Mouse (Mus musculus): ENCODE measurements at regions not wholly inside any gene's neighbourhood (a gene's known extent, or its start where the extent isn't known, plus 50 kb on each side); places are given as distances from the start of the nearest gene placed in this dataset.

- no peaks in the 10 kb centered on the region for H3K9me3 ChIP-seq (replicated peaks; ENCODE audit: insufficient read depth, low read length)
These were observed 655.4 kb upstream of the Nrsn1 start for GRCm38 (mm10) chr13:25925685-25926084.

GRCm38 (mm10) chr13:25899871-25900270 is 629.6 kb upstream of the Nrsn1 start:
- no peak overlapping the region for H3K4me3 ChIP-seq (ENCODE audit: control insufficient read depth in 1 of 2, insufficient read depth in 1 of 2, low read depth in 2 of 2, low read length in 2 of 2)
- H3K4me1 ChIP-seq (ENCODE audit: control insufficient read depth in 1 of 2, insufficient read depth in 2 of 2, low read length in 2 of 2) = no peaks in the 10 kb centered on the region
- TF ChIP-seq ZNF384 (IDR thresholded peaks at IDR 0.05; ENCODE audit: low read depth, low read length) (no peak), NELFE (IDR thresholded peaks at IDR 0.05; ENCODE audit: low read depth, low read length) (no peak), SMC3 (IDR thresholded peaks at IDR 0.05; ENCODE audit: low read depth, low read length) (no peak), BHLHE40 (IDR thresholded peaks at IDR 0.05; ENCODE audit: borderline replicate concordance, low read depth, low read length) (no peak), MYB (IDR thresholded peaks at IDR 0.05; ENCODE audit: low read depth, low read length) (no peak), TBP (IDR thresholded peaks at IDR 0.05; ENCODE audit: low read depth, low read length) (no peak), CHD1 (IDR thresholded peaks at IDR 0.05; ENCODE audit: low read depth, low read length) (no peak), HCFC1 (IDR thresholded peaks at IDR 0.05; ENCODE audit: low read depth, low read length) (no peak), ZC3H11A (IDR thresholded peaks at IDR 0.05; ENCODE audit: low read depth, low read length) (no peak), E2F4 (IDR thresholded peaks at IDR 0.05; ENCODE audit: borderline replicate concordance, low read depth, low read length) (no peak)
- no peaks in the 10 kb centered on the region for H3K79me2 ChIP-seq (ENCODE audit: control insufficient read depth, insufficient read depth, low read length, poor library complexity)
- no peak overlapping the region for H3K9ac ChIP-seq (ENCODE audit: control insufficient read depth, low read depth, low read length, poor library complexity, severe bottlenecking)
- no peaks in the 10 kb centered on the region for H3K9me3 ChIP-seq (replicated peaks; ENCODE audit: insufficient read depth, low read length)
- no peaks in the 10 kb centered on the region for H3K27me3 ChIP-seq (ENCODE audit: control insufficient read depth in 1 of 2, insufficient read depth in 2 of 2, low read length in 2 of 2)
- no peak overlapping the region for H3K27ac ChIP-seq (ENCODE audit: control insufficient read depth, low read depth, low read length)
- DNase-seq (ENCODE audit: low read depth, low spot score) = no peak
- no peaks in the 10 kb centered on the region for H3K36me3 ChIP-seq (ENCODE audit: control insufficient read depth in 1 of 2, insufficient read depth in 2 of 2, low read length in 2 of 2)

More at GRCm38 (mm10) chr13:25925685-25926084, 655.4 kb upstream of the Nrsn1 start:
- no peak for DNase-seq (ENCODE audit: low read depth, low spot score)
- no peak for TF ChIP-seq CTCF (IDR thresholded peaks at IDR 0.05 in 2 of 3, conservative IDR thresholded peaks at IDR 0.05 in 1 of 3; ENCODE audit: control insufficient read depth in 1 of 3, insufficient read depth in 1 of 3, low read depth in 2 of 3, low read length in 3 of 3, poor library complexity in 1 of 3, severe bottlenecking in 1 of 3)
- TF ChIP-seq ELF1 (IDR thresholded peaks at IDR 0.05; ENCODE audit: low read depth, low read length) = no peak
- TF ChIP-seq BHLHE40 (IDR thresholded peaks at IDR 0.05; ENCODE audit: borderline replicate concordance, low read depth, low read length) = no peak
- no peak for TF ChIP-seq UBTF (IDR thresholded peaks at IDR 0.05; ENCODE audit: borderline replicate concordance, insufficient read depth, low read depth, low read length)
- no peak for TF ChIP-seq MYC (IDR thresholded peaks at IDR 0.05; ENCODE audit: low read depth, low read length)
- no peak for TF ChIP-seq TBP (IDR thresholded peaks at IDR 0.05; ENCODE audit: low read depth, low read length)
- no peak for TF ChIP-seq MAZ (IDR thresholded peaks at IDR 0.05; ENCODE audit: low read depth, low read length)
- no peak for TF ChIP-seq TCF12 (IDR thresholded peaks at IDR 0.05; ENCODE audit: low read depth, low read length)
- TF ChIP-seq SMC3 (IDR thresholded peaks at IDR 0.05; ENCODE audit: low read depth, low read length) = no peak
- no peak for TF ChIP-seq POLR2A (IDR thresholded peaks at IDR 0.05; ENCODE audit: control insufficient read depth in 1 of 2, insufficient read depth in 1 of 2, low read depth in 1 of 2, low read length in 2 of 2, poor library complexity in 1 of 2)
- no peak for TF ChIP-seq MYB (IDR thresholded peaks at IDR 0.05; ENCODE audit: low read depth, low read length)
- no peak for TF ChIP-seq POLR2AphosphoS5 (IDR thresholded peaks at IDR 0.05; ENCODE audit: borderline replicate concordance, low read depth, low read length)
- no peak for TF ChIP-seq MAX (IDR thresholded peaks at IDR 0.05; ENCODE audit: low read length)
- H3K36me3 ChIP-seq (ENCODE audit: control insufficient read depth in 1 of 2, insufficient read depth in 2 of 2, low read length in 2 of 2) = no peaks in the 10 kb centered on the region
- no peak overlapping the region for H3K4me3 ChIP-seq (ENCODE audit: control insufficient read depth in 1 of 2, insufficient read depth in 1 of 2, low read depth in 2 of 2, low read length in 2 of 2)
- H3K79me2 ChIP-seq (ENCODE audit: control insufficient read depth, insufficient read depth, low read length, poor library complexity) = no peaks in the 10 kb centered on the region
- H3K27ac ChIP-seq (ENCODE audit: control insufficient read depth, low read depth, low read length) = no peak overlapping the region
- H3K27me3 ChIP-seq (ENCODE audit: control insufficient read depth in 1 of 2, insufficient read depth in 2 of 2, low read length in 2 of 2) = no peaks in the 10 kb centered on the region
- H3K9ac ChIP-seq (ENCODE audit: control insufficient read depth, low read depth, low read length, poor library complexity, severe bottlenecking) = no peak overlapping the region
- no peaks in the 10 kb centered on the region for H3K4me1 ChIP-seq (ENCODE audit: control insufficient read depth in 1 of 2, insufficient read depth in 2 of 2, low read length in 2 of 2)

All from MEL (cell line).